Mouse (Mus musculus) layer of hippocampus, adult 9-10 months (tissue): Measurements from ENCODE around the gene Slc25a26.
A peak's percentile ranks its signal among the peaks of the same experiment; 100 is the strongest.

Experiments
- DNase-seq: peaks from one replicate; pipeline ENCODE4 v3.0.0; 2022; ENCODE audit warnings: low spot score

Slc25a26 gene

DNA sequence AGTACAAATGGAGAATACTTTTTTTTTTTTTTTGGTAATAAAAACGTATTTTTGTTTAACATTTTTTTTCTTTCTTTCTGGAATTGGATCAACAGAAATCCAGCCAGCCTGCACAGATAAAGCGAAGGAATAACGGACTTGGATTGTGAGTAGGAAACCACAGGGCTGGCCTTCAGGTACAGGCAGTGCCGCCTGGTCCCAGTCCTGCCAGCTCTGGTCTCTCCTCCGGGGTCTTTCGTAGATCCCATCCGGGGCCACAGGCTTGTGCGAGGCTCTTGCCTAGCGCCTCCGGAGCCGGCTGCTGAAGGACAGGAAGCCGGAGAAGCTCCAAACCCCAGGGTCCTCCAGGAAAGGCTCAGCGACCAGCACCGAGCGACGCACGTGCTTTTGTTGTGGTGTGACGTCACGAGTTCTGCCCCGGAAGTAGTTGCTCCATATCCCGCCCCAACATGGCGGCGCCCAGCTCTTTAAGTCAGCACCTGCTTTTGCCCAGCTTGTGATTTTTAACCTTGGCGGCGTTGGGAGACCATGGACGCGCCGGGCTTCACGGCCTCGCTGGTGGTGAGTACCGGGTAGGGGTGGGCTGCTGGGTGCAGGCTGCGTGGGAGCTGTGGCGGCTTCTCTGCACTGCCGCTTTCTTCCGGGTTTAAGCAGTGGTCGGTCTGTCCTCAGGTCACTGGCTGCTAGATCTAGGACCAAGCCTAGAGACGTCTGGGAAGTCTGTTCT, at the start of gene Slc25a26:
Gene Slc25a26 (plus strand): TSS at position 435 of the 727 bp plus-strand sequence.
- DNase-seq, result peak; percentile 83

DNA sequence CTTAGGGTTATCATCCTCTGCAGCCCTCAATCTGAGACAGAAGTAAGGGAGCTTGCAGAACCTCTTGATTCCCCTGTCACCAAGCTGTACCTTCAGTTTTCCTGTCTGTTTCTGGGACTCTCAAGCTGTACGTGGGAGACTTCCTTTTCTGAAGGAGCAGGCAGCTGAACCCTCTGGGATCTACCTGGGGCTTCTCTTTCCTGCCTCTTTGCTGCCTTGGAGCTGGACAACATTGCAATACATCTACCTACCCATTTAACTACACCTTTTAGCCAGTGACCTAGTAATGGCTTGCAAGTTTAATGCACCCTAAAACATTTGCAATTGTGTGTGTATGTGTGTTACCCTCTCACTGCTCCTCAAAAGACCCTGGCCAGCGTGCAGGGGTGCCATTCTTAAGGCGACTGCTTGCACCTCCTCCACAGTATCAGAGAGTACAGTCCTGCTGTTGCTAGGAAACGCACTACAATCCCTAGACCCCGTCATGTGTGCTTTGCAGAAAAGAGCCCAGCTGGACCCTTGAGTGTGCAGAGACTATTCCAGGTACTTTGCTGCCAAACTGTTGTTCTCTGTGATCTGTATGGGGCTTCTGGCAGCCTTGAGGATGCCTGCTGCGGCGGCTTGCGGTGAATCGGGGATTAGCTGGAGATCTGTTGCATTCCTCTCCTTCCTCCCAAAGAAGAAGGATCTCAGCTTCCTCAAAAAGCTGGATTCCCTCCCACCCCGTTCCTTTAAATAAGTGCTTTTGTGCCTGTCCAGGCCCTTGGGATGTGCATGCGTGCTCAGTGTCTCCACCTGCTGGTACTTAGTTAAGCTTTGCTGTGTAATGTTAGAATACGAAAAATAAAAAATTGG, 35.9 kb upstream of the Slc25a26 start:
- peak; percentile 55 for DNase-seq

DNA sequence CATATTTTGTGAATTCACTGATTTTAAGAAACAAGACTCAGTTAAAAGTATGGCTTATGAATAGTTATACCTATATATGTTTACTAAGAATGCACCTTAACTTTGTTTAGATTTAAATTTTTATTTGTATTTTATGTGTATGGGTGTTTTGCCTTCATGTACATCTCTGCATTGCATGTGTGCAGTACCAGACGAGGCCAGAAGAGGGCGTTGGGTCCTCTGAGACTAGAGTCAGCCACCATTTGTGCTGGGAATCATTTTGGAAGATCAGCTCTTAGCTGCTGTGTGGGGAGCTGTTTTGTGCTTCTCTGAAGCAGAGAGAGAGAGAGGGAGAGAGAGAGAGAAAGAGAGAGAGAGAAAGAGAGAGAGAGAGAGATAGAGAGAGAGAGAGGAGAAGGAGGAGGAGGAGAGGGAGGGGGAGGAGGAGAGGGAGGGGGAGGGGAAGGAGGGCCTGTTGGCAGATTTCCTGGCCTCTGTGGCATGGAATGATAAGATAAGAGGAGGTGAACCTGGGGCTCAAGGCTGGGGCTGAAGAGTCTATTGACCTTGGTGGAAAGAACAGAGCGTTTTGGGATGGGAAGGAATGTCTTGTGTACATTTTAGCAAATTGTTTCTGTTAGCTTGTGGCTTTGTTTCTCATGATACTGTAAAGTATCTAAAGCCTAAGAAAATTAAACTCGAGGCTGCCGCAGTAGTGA, 33.5 kb upstream of the Slc25a26 start:
- no peak for DNase-seq

DNA sequence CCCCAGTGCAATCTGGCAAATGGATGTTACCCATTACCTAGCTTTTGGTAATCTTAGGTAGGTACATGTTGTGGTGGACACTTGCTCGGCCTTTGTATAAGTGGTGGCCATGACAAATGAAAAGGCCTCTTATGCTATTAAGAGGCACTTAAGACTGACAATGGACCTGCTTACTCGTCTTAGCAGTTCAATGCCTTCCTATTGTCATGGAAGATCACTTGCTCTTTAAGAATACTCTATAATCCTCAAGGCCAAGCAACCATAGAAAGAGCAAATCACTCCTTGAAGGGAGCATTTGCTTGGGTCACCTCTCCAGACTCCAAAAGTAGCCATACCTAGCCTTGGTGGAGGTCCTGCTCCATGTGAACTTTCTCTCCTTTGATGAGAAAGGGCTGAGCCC, 7.4 kb upstream of the Slc25a26 start:
- no peak for DNase-seq

DNA sequence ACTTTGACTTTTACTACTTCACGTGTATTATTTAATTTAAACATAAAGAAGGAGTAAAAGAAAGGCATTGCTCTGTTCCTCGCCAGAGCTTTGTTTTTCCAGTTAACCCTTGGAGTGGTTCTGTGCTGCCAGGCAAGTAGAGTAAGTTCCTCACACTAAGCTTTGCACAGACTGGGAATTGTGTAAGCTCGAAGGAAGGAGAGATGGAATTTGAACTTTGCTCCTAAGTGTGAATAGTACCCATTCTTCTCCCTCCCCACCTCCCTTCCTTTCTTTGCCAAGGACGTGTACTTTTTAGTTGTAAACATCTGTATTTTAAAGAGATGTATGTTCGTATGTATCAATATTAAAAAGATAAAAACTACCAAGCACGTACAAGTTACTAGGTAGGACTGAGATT, 3.8 kb downstream of the Slc25a26 start:
- no peak for DNase-seq

DNA sequence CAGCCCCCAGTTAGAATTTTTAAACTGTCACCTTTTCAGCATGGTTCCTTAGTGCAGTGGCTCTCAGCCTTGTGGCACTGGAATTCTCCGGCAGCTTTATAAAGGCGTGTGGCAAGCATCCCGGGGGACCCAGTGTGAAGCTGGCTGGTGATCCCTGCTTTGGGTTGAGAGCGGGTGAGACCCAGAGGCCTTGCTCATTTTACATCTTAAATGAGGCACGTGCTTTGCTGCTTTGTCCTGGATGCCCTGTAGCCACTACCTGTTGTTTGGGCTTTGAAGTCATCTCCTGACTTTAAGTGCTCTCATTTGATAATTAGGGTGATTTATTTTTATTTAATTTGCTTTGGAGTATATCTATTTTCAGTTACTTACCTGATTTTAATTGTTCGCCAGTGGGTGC, 7.8 kb downstream of the Slc25a26 start:
- DNase-seq, result no peak

DNA sequence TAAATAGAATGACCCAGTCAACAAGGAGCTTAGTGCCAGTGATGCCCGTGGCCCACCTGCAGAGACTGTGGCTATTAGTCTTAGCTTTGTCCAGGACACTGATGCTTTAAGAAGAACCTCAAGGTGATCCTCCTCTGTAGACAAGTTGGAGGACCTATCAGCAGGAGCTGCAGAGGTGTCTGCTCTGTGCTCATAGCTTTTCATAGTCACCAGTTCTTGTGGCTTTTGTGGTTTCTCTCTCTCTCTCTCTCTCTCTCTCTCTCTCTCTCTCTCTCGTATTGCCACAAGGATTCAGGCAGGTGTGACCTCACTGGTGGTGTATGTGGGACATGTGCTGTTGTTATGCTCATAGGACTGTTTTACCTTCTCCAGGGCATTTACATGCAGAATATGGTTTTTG, 8.7 kb downstream of the Slc25a26 start:
- DNase-seq, result no peak

DNA sequence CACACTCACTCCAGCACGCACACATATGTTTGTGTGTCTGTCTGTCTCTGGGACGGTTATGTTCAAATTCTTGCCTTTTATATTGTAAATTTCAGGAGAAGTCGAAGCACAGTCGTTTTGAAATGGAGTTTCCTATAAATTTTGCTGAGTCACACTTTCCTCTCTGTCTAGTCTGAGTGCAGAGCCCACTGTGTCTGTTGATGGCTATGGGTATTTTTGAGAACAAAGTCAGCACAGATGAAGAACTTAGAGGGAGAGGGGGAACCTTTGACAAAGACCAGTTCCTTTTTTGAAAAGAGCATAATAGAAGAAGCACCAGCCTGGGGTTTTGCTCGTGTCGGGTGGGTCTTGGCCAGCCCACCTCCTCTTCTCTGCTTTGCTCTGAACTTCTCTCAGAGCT, 9.1 kb downstream of the Slc25a26 start:
- DNase-seq, result no peak

DNA sequence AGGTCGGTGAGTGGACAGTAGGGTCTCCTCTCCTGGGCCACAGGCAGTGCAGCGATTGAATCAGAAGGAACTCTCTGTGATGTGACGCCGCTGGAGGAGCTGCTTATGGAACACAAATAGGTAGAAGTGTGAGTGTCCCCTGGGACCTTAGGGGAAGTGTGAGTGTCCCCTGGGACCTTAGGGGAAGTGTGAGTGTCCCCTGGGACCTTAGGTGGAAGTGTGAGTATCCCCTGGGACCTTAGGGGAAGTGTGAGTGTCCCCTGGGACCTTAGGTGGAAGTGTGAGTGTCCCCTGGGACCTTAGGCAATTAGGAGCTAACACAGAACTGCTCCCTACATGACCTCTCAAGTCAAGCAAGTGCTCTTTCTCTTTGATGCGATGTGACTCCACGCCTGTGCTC, 18.0 kb downstream of the Slc25a26 start:
- DNase-seq, result no peak

DNA sequence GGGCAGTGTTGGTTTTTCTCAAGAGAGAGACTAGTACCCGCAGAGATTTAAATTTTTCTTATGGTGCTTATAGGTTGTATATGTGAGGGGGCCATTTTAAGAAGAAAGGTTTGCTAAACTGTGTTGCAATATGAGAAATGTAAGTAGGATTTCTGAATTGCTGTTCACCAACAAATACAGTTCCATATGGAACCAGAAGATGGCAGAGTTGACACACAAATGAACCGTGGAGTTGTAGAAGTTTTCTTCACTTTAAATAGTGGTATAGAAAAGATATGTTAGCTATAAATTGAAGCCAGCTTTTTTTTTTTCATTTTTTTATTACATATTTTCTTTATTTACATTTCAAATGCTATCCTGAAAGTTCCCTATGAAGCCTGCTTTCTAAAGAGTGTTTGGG, 24.2 kb downstream of the Slc25a26 start:
- no peak for DNase-seq

DNA sequence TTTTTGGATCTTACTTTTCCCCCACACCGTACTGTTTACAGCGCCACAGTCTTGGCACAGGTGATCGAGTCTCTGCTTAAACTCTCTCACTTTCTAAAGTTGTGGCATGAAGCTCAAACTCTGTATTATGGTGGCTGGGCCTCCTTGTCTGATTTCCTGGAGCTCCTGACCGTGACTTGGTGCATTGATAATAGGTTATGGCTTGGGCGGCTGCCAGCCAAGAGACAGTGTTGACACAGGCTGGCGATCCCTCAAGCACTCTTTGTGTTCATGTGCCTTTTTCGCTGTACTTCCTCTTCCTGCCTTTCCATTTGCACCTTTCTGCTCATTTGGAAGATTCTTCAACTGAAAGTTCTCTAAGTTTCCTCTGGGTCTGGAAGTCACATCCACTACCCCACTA, 30.6 kb downstream of the Slc25a26 start:
- no peak for DNase-seq

DNA sequence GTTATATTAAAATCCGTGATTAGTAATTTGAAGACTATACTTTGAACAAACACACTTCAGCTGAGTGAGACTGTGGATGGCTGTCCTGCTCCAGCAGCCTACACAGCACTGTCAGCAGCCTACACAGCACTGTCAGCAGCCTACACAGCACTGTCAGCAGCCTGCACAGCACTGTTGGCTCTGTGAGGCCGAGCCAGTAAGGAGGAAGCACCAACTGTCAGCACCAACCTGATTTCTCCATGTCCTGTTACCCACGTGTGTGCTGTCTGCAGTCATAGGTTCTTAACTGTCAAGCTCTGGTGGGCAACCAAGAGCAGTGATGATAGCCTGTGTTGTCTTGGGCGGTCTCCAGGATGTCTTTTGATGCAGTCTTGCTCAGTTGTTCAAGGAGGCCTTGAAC, 32.0 kb downstream of the Slc25a26 start:
- DNase-seq, result no peak

DNA sequence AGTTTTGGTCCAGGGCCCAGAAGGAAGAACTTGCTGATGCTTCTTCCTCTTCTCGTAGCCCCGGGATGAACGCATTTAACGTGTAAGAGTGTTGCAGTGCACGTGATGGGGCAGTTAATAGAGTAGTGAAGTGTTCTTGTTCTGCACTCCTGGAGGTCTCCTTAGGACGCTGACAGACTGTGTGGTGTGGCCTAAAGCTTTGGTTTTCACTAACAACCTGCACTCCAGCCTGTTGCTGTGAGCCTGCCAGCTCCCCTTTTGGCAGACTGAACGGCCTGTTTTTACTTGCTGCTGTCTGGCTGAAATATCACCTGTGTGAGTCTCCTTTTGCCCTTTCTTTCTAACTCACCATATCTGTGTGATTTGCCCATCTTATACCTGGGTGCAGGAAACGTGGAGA, 36.3 kb downstream of the Slc25a26 start:
- DNase-seq, result no peak

DNA sequence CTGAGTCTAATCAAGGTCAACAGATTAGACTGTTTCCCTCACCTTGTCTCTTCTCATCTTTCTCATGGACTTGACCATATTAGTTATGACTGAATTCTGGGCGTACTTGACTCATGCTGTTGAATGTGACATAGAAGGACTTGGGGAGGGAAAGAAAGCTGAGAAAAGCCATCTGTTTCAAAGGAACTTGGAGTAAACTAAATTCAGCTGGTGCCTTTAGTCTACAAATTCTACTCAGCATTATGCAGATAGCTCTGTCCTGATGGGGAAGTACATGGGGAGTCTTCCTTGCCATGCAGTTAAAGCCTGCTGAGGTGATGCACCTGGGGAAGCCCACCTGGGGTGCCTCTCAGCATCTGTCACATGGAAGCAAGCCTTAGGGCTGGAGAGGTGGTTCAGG, 37.5 kb downstream of the Slc25a26 start:
- DNase-seq, result no peak

DNA sequence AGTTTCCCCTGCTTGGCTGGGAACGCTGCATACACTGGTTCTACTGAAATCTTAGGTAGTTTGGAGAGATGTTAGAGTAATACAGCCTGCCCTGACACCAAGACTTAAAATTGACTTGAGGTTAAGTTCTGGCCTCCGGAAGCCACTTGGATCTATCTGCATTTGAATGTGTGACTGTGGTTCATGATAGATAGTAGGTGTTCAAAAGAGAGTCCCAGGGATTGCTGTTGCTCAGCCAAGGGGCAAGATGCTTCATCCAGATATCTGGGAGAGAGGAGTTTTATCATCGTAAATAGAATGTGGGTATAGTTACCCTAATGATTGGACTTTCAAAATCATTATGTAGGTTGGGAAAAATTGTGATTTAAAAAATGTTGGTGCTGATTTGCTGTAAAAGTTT, 40.0 kb downstream of the Slc25a26 start:
- no peak for DNase-seq

DNA sequence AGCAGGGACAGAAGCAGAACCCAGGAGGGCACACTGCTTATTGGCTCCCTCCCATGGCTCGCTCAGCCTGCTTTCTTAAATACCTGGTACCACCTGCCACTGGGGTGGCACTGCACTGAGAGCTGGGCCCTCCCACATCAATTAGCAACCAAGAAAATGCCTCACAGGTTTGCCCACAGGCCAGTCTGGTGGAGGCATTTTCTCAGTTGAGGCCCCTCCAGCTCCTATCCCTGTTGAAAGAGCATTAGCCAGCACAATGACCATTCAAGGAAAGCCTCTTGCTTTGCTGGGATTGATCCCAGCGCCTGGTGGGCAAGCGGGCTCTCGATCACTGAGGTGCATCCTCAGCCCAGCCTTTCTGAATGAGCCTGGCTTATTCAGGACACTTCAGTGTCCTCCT, 40.5 kb downstream of the Slc25a26 start:
- no peak for DNase-seq

DNA sequence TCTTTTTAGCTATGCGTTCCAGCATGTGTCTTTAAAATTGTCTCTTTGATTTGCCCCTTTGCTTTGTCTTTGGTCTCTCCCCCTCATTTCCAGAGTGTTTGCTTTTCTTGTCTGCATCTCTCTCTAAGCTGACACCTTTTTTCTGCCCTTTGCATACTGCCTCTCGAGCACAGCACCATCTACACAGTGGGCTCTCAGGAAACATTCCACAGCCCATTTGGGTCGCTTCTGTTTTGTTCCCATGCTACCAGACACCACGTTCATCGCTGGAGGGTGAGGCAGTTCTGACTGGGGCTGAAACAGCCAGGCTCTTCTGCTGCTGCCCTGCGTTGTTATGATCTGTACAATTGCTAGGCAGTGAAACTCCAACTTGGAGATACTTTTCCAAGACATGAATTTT, 41.0 kb downstream of the Slc25a26 start:
- no peak for DNase-seq

DNA sequence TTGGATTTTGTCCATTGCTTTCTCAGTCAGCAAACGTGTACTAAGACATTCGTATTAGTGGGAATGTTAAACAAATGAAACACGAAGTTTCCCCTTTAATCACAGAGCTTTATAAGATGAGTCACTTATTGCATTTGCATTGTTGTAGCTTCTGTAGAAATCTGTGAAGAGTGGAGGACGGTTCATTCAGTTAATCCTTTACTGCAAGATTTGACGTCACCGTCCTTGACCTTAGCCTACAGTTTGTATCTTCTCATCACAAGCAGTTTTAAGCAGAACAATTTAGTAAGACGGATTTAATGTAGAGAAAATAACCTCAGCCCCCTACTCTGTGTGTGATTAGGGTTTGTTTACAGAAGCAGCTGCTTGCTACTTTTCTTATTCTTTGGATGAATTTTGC, 41.7 kb downstream of the Slc25a26 start:
- DNase-seq, result no peak

DNA sequence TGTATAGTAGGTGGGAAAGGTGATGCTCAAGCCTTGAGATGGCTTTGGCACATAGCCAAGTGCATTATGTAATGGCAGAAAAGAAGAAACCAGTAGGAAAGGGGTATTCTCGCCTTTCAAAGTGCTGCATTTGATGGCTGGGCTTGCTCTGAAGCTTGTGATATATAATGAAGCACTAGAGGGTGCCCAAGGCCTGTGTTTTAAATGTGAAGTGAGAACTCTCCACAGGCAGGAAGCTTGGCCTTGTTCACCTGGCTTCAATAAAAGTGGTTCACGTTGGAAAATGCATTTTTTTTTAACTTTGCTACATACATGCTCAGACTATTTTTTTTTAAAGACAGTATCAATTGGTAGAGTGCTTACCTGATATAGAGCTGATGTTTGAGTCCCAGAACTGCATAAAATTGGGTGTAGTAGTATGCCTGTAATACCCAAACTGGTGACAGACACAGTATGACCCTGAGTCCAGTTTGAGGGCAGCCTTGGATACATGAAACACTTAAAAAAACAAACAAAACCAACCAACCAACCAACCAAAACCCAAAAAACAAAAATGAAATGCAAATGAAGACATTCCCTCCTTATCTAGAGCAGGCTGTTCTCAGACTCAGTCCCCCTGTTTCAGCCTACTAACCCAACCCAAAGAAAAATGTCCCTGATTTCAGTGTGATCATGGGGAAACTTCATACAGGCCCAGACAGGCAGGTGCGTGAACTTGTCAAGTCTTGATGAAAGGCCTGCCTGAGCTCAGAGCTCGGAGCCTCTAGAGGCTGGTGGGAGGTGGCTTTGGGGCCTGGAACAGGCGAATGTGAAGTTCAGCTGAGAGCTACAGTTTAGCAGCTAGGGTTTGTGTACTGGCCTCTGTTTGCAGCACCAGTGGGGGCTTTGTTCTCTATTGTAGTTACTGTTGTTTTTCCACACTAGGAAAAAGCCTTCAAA, 44.0 kb downstream of the Slc25a26 start:
- peak; percentile 72 for DNase-seq

DNA sequence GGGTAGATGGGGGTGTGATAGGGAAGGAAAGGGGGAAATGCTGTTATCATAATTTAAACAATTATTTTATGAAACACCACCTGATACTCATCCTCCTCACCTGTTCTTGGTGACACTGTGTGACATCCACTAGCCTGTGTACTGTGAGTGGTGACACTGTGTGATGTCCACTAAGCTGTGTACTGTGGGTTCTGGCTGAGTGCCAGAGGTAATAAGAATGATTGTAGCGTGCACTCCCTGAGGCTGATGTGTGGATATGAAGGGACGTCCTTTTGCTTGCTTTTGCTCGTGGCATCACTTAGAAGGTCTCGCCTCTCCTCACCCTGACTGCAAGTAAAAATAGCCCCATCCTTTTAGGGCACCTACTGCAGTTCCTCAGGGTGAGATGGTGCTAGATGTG, 47.1 kb downstream of the Slc25a26 start:
- DNase-seq, result no peak

DNA sequence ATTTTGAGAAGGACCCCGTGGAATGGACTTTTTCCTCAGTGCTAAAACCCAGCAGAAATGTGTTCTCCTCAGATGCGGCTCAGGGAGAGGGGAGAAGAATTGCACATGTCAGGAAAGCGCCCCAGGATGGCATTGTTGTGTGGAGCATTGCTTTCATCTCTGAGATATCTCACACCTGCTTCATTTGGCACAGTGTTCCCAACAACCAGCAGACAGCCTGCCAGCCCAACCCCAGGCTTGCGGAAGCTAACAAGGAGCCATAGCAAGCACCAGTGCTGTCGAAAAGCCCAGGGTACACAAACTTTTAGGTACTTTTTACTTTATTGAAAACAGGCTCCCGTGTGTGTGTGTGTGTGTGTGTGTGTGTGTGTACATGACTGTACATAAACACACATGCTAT, 50.2 kb downstream of the Slc25a26 start:
- no peak for DNase-seq

DNA sequence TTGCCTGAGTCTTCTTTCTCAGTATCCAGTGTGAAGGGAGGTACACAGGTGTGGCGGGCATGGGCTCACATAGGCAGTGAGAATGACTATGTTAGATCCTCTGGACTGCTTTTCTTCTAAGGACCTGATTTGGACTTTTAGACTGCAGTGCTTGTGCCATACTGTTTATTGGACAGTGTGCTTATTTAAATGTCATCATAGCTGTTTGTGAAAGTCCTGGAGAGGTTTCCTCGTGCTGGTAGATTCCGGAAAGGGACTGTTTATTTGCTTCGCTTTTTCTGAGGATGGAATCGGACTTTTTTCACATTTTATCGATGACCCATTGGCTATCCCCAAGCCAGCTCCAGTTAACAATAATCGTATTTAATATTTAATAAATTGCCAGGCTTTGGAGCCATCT, 50.7 kb downstream of the Slc25a26 start:
- no peak for DNase-seq
